Mouse (Mus musculus): ENCODE results near the gene Micall1. TPM values are rescaled to one million over a fixed set of nuclear protein-coding genes. Genes with fewer than 3 reads are reported as not detected.

The Micall1 gene
- polyA plus RNA-seq, 1 experiment from 2014 or later = 9.1 TPM

- no peak overlapping the region for H3K4me2 ChIP-seq (replicated peaks; ENCODE audit: low read depth, low read length)
- WGBS = 21% methylated on average over 2 of the region's 2 CpGs
- H3K36me3 ChIP-seq (ENCODE audit: insufficient read depth, low read length) = no peaks in the 10 kb centered on the region
- H3K27me3 ChIP-seq (replicated peaks; ENCODE audit: insufficient read depth, low read length) = no peaks in the 10 kb centered on the region
- ATAC-seq (no peak), DNase-seq (ENCODE audit: low spot score) (peak; percentile 23)
- TF ChIP-seq CTCF (IDR thresholded peaks at IDR 0.05) = no peak
- no peak for TF ChIP-seq EP300 (IDR thresholded peaks at IDR 0.05)
- H3K9me3 ChIP-seq (ENCODE audit: low read length) = no peaks in the 10 kb centered on the region
- no peak overlapping the region for H3K9ac ChIP-seq (replicated peaks; ENCODE audit: low read depth)
- no peak overlapping the region for H3K27ac ChIP-seq (ENCODE audit: low read length)
- no peak overlapping the region for H3K4me3 ChIP-seq (ENCODE audit: low read depth, low read length)
- no peaks in the 10 kb centered on the region for H3K4me1 ChIP-seq (ENCODE audit: insufficient read depth, low read depth, low read length)
Observed at GRCm38 (mm10) chr15:79066276-79066675, 42.4 kb upstream of the Micall1 start.

- Histone ChIP-seq H3K4me3 (ENCODE audit: low read depth, low read length) (no peak overlapping the region), H3K27ac (ENCODE audit: low read length) (no peak overlapping the region)
- WGBS = 71% methylated on average over 3 of the region's 3 CpGs
Observed at GRCm38 (mm10) chr15:79067631-79068030, 41.1 kb upstream of the Micall1 start.

GRCm38 (mm10) chr15:79068416-79068815 is 40.3 kb upstream of the Micall1 start:
- 83% methylated on average over 3 of the region's 3 CpGs for WGBS
- H3K27me3 ChIP-seq (replicated peaks; ENCODE audit: insufficient read depth, low read length) = no peaks in the 10 kb centered on the region
- no peak overlapping the region for H3K27ac ChIP-seq (ENCODE audit: low read length)
- DNase-seq (ENCODE audit: low spot score) (no peak), ATAC-seq (no peak)
- TF ChIP-seq CTCF (IDR thresholded peaks at IDR 0.05) (no peak), EP300 (IDR thresholded peaks at IDR 0.05) (no peak)
- H3K4me2 ChIP-seq (replicated peaks; ENCODE audit: low read depth, low read length) = no peak overlapping the region
- H3K9ac ChIP-seq (replicated peaks; ENCODE audit: low read depth) = no peak overlapping the region
- H3K4me3 ChIP-seq (ENCODE audit: low read depth, low read length) = no peak overlapping the region
- no peaks in the 10 kb centered on the region for H3K9me3 ChIP-seq (ENCODE audit: low read length)
- H3K4me1 ChIP-seq (ENCODE audit: insufficient read depth, low read depth, low read length) = no peaks in the 10 kb centered on the region
- no peaks in the 10 kb centered on the region for H3K36me3 ChIP-seq (ENCODE audit: insufficient read depth, low read length)

More at GRCm38 (mm10) chr15:79067631-79068030, 41.1 kb upstream of the Micall1 start:
- H3K27me3 ChIP-seq (replicated peaks; ENCODE audit: insufficient read depth, low read length) = no peaks in the 10 kb centered on the region
- no peaks in the 10 kb centered on the region for H3K4me1 ChIP-seq (ENCODE audit: insufficient read depth, low read depth, low read length)
- ATAC-seq = no peak
- DNase-seq (ENCODE audit: low spot score) = no peak
- no peak for TF ChIP-seq CTCF (IDR thresholded peaks at IDR 0.05)
- no peak for TF ChIP-seq EP300 (IDR thresholded peaks at IDR 0.05)
- no peaks in the 10 kb centered on the region for H3K9me3 ChIP-seq (ENCODE audit: low read length)
- no peak overlapping the region for H3K9ac ChIP-seq (replicated peaks; ENCODE audit: low read depth)
- H3K36me3 ChIP-seq (ENCODE audit: insufficient read depth, low read length) = no peaks in the 10 kb centered on the region
- no peak overlapping the region for H3K4me2 ChIP-seq (replicated peaks; ENCODE audit: low read depth, low read length)

- no peaks in the 10 kb centered on the region for H3K27me3 ChIP-seq (replicated peaks; ENCODE audit: insufficient read depth, low read length)
- TF ChIP-seq CTCF (IDR thresholded peaks at IDR 0.05) (peak; percentile 85), EP300 (IDR thresholded peaks at IDR 0.05) (no peak)
- H3K4me2 ChIP-seq (replicated peaks; ENCODE audit: low read depth, low read length) = no peak overlapping the region
- 69% methylated on average over 5 of the region's 5 CpGs for WGBS
- no peaks in the 10 kb centered on the region for H3K36me3 ChIP-seq (ENCODE audit: insufficient read depth, low read length)
- no peak overlapping the region for H3K27ac ChIP-seq (ENCODE audit: low read length)
- H3K4me1 ChIP-seq (ENCODE audit: insufficient read depth, low read depth, low read length) = 0 out of 2 replicates have a peak, but pooled peaks cover 3% of the 10 kb centered on the region
- H3K9ac ChIP-seq (replicated peaks; ENCODE audit: low read depth) = no peak overlapping the region
- no peaks in the 10 kb centered on the region for H3K9me3 ChIP-seq (ENCODE audit: low read length)
- ATAC-seq (no peak), DNase-seq (ENCODE audit: low spot score) (peak; percentile 75)
- no peak overlapping the region for H3K4me3 ChIP-seq (ENCODE audit: low read depth, low read length)
Observed at GRCm38 (mm10) chr15:79071117-79072039, 37.3 kb upstream of the Micall1 start.

GRCm38 (mm10) chr15:79073752-79074151 is 34.9 kb upstream of the Micall1 start:
- no peaks in the 10 kb centered on the region for H3K9me3 ChIP-seq (ENCODE audit: low read length)
- ATAC-seq (no peak), DNase-seq (ENCODE audit: low spot score) (no peak)
- TF ChIP-seq EP300 (IDR thresholded peaks at IDR 0.05) (no peak), CTCF (IDR thresholded peaks at IDR 0.05) (no peak)
- H3K36me3 ChIP-seq (ENCODE audit: insufficient read depth, low read length) = peaks cover 19% of the 10 kb centered on the region; the same call in 1 of the 2 replicates
- H3K4me3 ChIP-seq (ENCODE audit: low read depth, low read length) = no peak overlapping the region
- H3K9ac ChIP-seq (replicated peaks; ENCODE audit: low read depth) = no peak overlapping the region
- no peaks in the 10 kb centered on the region for H3K27me3 ChIP-seq (replicated peaks; ENCODE audit: insufficient read depth, low read length)
- H3K4me1 ChIP-seq (ENCODE audit: insufficient read depth, low read depth, low read length) = 0 out of 2 replicates have a peak, but pooled peaks cover 3% of the 10 kb centered on the region
- no peak overlapping the region for H3K27ac ChIP-seq (ENCODE audit: low read length)
- no peak overlapping the region for H3K4me2 ChIP-seq (replicated peaks; ENCODE audit: low read depth, low read length)

GRCm38 (mm10) chr15:79074446-79074845 is 34.3 kb upstream of the Micall1 start:
- Histone ChIP-seq H3K36me3 (ENCODE audit: insufficient read depth, low read length) (peaks cover 21% of the 10 kb centered on the region; the same call in 1 of the 2 replicates), H3K9me3 (ENCODE audit: low read length) (no peaks in the 10 kb centered on the region), H3K4me2 (replicated peaks; ENCODE audit: low read depth, low read length) (peak overlapping the region; percentile 88), H3K4me3 (ENCODE audit: low read depth, low read length) (peak overlapping the region; percentile 78), H3K9ac (replicated peaks; ENCODE audit: low read depth) (peak overlapping the region; percentile 89), H3K27ac (ENCODE audit: low read length) (peak overlapping the region; percentile 83), H3K4me1 (ENCODE audit: insufficient read depth, low read depth, low read length) (0 out of 2 replicates have a peak, but pooled peaks cover 3% of the 10 kb centered on the region), H3K27me3 (replicated peaks; ENCODE audit: insufficient read depth, low read length) (no peaks in the 10 kb centered on the region)
- TF ChIP-seq CTCF (IDR thresholded peaks at IDR 0.05) (no peak), EP300 (IDR thresholded peaks at IDR 0.05) (no peak)
- no peak for DNase-seq (ENCODE audit: low spot score)
- no peak for ATAC-seq
- 30% methylated on average over 10 of the region's 10 CpGs for WGBS
